Mouse (Mus musculus) mesoderm, embryonic 11.5 days (tissue): ENCODE results near the gene Kdm2a.
A peak's percentile ranks its signal among the peaks of the same experiment; 100 is the strongest.
"Not testable (repeated sequence)": the region's sequence is repeated elsewhere in the genome, so short reads cannot be mapped to it uniquely, and the experiment has no call there.

ENCODE experiments used
- DNase-seq: peaks from one replicate; pipeline ENCODE4 v3.0.0-alpha.2; 2012; ENCODE audit warnings: low read depth, low spot score

Gene Kdm2a

GRCm38 (mm10) chr19:4417183-4417582 lies 19.1 kb upstream of the Kdm2a start:
- DNase-seq = peak; percentile 57

GRCm38 (mm10) chr19:4414631-4415030 lies 16.5 kb upstream of the Kdm2a start:
- no peak for DNase-seq

- no peak for DNase-seq
These were observed 11.0 kb upstream of the Kdm2a start for GRCm38 (mm10) chr19:4409062-4409461.

- DNase-seq = no peak
These were observed 6.8 kb upstream of the Kdm2a start for GRCm38 (mm10) chr19:4404840-4405239.

DNA sequence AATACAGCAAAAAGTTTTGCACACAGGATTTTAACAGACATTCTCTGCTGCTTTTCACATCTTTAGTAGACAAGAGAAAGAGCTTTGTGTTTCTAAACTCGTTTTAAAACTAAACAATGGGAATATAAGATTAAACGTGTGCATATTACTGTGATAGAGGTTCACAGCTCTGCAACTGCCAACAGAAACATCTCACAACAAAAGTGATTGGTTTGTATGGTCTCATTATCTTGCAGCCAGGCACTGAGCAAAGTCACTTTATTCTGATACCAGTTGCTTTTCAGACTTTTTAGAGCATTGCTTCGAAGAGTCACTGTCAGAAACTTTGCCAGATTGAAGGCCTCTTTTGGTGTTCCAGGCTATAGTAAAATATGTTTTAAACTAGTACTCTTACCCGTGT lies 874 bp upstream of the Kdm2a start:
- no peak for DNase-seq

GRCm38 (mm10) chr19:4398630-4398948 lies 504 bp upstream of the Kdm2a start:
- no peak for DNase-seq

GRCm38 (mm10) chr19:4396998-4397797 lies 887 bp downstream of the Kdm2a start:
- DNase-seq = peak; percentile 99

- peak; percentile 13 for DNase-seq
These were observed 1.7 kb downstream of the Kdm2a start for GRCm38 (mm10) chr19:4396081-4396997.

DNA sequence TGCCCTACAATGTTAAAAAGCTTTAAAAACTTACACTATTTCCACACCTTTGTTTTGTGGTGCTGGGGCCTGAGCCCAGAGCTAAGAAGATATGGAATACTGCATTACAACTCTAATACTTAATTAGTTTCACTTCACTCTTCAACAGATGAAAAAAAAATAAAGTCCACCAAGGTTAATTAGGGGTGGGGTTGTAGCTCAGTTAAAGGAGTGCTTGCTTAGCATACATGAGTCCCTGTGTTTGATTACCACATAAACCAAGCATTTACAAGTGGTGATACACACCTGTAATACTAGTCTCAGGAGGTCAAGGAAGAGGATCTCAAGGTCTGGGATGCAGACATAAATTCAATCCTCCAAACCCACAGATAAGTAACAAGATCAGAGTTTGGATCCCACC lies 10.8 kb downstream of the Kdm2a start:
- no peak for DNase-seq

GRCm38 (mm10) chr19:4385026-4385425 lies 13.1 kb downstream of the Kdm2a start:
- no peak for DNase-seq

GRCm38 (mm10) chr19:4384322-4384721 lies 13.8 kb downstream of the Kdm2a start:
- peak; percentile 6 for DNase-seq

GRCm38 (mm10) chr19:4383306-4383705 lies 14.8 kb downstream of the Kdm2a start:
- no peak for DNase-seq

GRCm38 (mm10) chr19:4382303-4382702 lies 15.8 kb downstream of the Kdm2a start:
- DNase-seq = not testable (repeated sequence)

- no peak for DNase-seq
These were observed 27.4 kb downstream of the Kdm2a start for GRCm38 (mm10) chr19:4370656-4371055.

- no peak for DNase-seq
These were observed 27.8 kb downstream of the Kdm2a start for GRCm38 (mm10) chr19:4370254-4370653.

DNA sequence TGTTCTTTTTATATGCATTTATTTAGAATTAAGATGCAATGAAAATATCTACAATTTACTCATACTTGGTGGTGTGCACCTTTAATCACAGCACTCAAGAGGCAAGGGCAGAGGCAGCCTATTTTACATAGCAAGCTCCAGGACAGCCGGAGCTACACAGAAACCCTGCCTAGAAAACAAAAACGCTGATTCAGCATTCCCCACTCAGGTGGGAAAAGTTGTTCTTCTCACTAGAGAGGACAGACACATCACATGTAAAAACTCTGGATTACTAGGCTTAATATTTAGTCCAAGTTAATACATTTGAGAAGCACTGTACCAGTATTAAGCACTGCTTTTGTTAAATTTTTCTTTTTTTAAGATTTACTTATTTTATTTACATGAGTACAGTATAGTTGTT lies 48.6 kb downstream of the Kdm2a start:
- DNase-seq = no peak

DNA sequence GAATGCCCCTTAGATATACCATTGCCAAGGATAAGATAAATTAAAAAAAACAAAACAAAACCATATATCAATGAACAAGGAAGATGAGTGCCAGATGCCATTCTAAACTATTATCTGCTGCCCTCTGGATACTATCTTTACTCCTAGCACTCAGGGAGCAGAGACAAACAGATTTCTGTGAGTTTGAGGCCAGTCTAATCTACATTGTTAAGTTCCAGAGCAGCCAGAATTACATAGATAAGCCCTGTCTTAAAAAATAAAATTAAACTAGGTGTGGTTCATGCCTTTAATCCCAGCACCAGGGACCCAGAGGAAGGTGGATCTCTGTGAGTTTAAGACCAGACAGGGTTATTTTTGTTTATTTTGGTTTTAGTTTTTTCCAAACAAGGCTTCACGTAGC lies 51.6 kb downstream of the Kdm2a start:
- no peak for DNase-seq

DNA sequence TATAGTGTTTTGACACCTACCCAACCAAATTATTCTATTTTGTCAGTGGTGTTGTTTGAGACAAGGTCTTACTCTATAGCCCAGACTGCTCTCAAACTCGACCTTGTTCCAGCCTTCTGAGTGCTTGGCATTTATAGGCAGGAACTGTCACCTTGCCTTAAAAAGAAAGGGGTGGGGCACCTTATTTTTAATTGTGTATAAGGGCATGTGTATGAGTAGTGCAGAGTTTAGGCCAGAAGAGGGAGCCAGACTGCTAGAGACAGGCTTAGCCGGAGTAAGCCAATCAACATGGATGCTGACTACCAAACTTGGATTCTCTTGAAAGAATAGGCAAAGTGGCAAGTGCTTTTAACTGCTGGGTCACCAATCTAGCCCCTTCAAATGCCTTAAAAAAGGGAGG lies 59.9 kb downstream of the Kdm2a start:
- peak; percentile 66 for DNase-seq

- peak; percentile 96 for DNase-seq
These were observed 64.3 kb downstream of the Kdm2a start for GRCm38 (mm10) chr19:4333791-4334190.

DNA sequence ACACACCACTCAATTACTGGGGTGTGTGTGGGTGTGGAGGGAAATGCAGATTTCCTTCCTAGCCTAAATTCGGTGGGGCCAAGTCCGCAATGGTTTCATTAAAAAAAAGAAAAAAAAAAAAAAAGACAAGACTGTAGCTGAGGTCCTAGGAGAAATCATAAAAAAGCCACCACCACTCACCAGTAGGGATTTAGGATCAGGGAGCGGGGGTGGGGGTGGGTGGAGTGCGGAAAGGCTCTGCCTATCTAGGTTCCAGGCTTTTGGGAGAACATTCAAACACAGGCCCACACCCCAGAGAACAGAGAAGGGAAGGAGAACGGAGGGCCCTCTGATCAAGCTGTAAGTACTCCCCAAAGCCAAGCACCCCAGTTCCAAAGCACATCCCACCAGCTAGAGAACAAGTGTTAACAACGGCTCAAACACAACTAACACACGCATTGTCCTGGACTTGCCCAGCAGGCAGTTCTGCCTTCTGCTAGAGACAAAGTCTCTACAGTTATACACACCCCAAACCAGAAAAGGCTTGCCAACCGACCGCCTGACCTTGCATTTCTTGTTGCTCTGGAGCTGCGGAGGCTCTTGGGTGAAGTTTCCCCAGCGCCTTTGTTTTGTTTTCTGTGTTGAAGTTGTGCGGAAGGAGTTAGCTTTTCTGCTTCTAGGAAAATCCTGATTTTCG lies 64.8 kb downstream of the Kdm2a start:
- DNase-seq = peak; percentile 23

GRCm38 (mm10) chr19:4332653-4333052 lies 65.4 kb downstream of the Kdm2a start:
- DNase-seq = peak; percentile 50

DNA sequence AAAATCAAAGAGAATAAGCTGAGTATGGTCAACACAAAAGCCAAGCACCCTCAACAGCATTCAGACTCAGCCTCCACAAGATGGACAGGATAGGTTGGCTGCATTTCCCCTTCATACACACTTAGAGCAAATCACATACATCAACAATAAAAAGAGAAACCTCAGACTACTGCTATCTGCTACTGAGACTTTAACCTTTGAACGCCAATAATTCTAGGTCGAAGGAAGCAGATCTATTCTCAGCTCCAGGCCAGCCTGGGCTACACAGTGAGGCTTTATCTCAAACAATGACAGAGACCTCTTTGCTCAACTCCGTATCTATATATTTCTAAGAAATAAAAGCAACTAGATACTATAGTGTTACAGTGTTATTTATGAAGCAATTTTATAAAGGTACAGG lies 66.8 kb downstream of the Kdm2a start:
- no peak for DNase-seq
